Comparison of ENCODE assay signal across 8 mouse cellular contexts in genomic region chr19:58978401-58979171, GRCm38 (mm10). TPM values are rescaled to one million over a fixed set of nuclear protein-coding genes. Genes with fewer than 3 reads are reported as not detected.
DNase-seq lines count a peak whose midpoint lies in the region; ATAC-seq and TF ChIP-seq lines count a peak whose summit lies in the region.

No protein-coding gene starts in this region.

- in situ Hi-C loops in Patski (cut with MboI; ENCODE audit: low pct_unique_long_range_greater_than_20kb), result no loop called here

- H3K27ac ChIP-seq in forebrain, embryonic 14.5 days (ENCODE audit: low read depth, low read length), result no peak overlapping the region

- 28% methylated on average over 11 of the region's 11 CpGs for WGBS in forebrain, embryonic 14.5 days

- no peak overlapping the region for H3K4me3 ChIP-seq in forebrain, embryonic 14.5 days (ENCODE audit: low read depth, low read length)

- peaks cover 22% of the 10 kb centered on the region for H3K4me1 ChIP-seq in forebrain, embryonic 14.5 days (ENCODE audit: control insufficient read depth, insufficient read depth, low read length)

- DNase-seq in heart, adult 11 months, result peak; percentile 90
- no peak for DNase-seq in heart, postnatal 4 days
- DNase-seq in Patski (ENCODE audit: low read depth, low spot score), result peak; percentile 12
- DNase-seq in forebrain, embryonic 14.5 days (ENCODE audit: low spot score), result peak; percentile 44
- DNase-seq in layer of hippocampus, adult 18-20 months (ENCODE audit: low spot score in 2 of 2), result peak; percentile 43 to 70
- no peak for DNase-seq in thymus, adult 18-20 months
- DNase-seq in lung, postnatal 36 days, result no peak

- CTCF ChIA-PET in Patski (lab: Charles Lee), result interaction anchor here (1.1 kb wide), 1 partner anchor 35 kb away, joined by 4 read pairs; the partner anchor contains the start of genes Eno4 and Hspa12a

- H3K9ac ChIP-seq in forebrain, embryonic 14.5 days (ENCODE audit: low read length), result no peak overlapping the region

- H3K27me3 ChIP-seq in Patski, result no peaks in the 10 kb centered on the region
- H3K27me3 ChIP-seq in forebrain, embryonic 14.5 days (replicated peaks; ENCODE audit: control insufficient read depth, insufficient read depth, low read length), result 0 out of 2 replicates have a peak, but pooled peaks cover 9% of the 10 kb centered on the region

- POLR2A ChIA-PET in Patski (lab: Charles Lee), result no interaction called here

- no peak for TF ChIP-seq CTCF in Patski (IDR thresholded peaks at IDR 0.05)

- no peaks in the 10 kb centered on the region for H3K9me3 ChIP-seq in forebrain, embryonic 14.5 days (replicated peaks; ENCODE audit: control insufficient read depth, low read length)

- peak; percentile 82 for ATAC-seq in Patski
- peak; percentile 37; the same call in 1 of the 2 replicates for ATAC-seq in forebrain, embryonic 14.5 days
- peak; percentile 85; the same call in 1 of the 2 replicates for ATAC-seq in megakaryocyte-erythroid progenitor cell, adult 5-6 weeks (replicated peaks; ENCODE audit: low FRiP score, low TSS enrichment, poor library complexity, severe bottlenecking)

- H3K4me2 ChIP-seq in forebrain, embryonic 14.5 days (ENCODE audit: low read length), result no peak overlapping the region

- H3K36me3 ChIP-seq in forebrain, embryonic 14.5 days (ENCODE audit: control insufficient read depth, insufficient read depth, low read length), result 0 out of 2 replicates have a peak, but pooled peaks cover 7% of the 10 kb centered on the region

RNA-seq across cellular contexts. Expression of gene Hspa12a, which starts 35.1 kb away (rescaled TPM):
- 10 to 100 TPM; 27.1 to 31.3 TPM for total RNA-seq in heart, postnatal 4 days (2021)
- polyA plus RNA-seq in Patski (2021), result 1.1 TPM
- polyA plus RNA-seq in forebrain, embryonic 14.5 days (2014; fragmentation: Nextera tagmentation; extraction: Ambion mirVana), result 21.8 and 33.0 TPM in 2 replicates
- 100 to 1,000 TPM; 238 to 250 TPM for total RNA-seq in layer of hippocampus, adult 18-20 months (2021)
- not detected in 2 replicates for total RNA-seq in megakaryocyte-erythroid progenitor cell, adult 5-6 weeks (2014; fragmentation: Nextera tagmentation)
- 0.19 TPM in 1 of 2 replicates, not detected in the other for total RNA-seq in megakaryocyte-erythroid progenitor cell, adult 5-6 weeks (2017)

RNA-seq across cellular contexts. Expression of gene Eno4, which starts 35.4 kb away (rescaled TPM):
- not detected for total RNA-seq in heart, postnatal 4 days (2021)
- polyA plus RNA-seq in Patski (2021), result 0.92 TPM
- polyA plus RNA-seq in forebrain, embryonic 14.5 days (2014; fragmentation: Nextera tagmentation; extraction: Ambion mirVana), result 1.1 and 1.6 TPM in 2 replicates
- total RNA-seq in layer of hippocampus, adult 18-20 months (2021), result 1 to 10 TPM; 1.3 to 1.5 TPM
- not detected in 2 replicates for total RNA-seq in megakaryocyte-erythroid progenitor cell, adult 5-6 weeks (2014; fragmentation: Nextera tagmentation)
- total RNA-seq in megakaryocyte-erythroid progenitor cell, adult 5-6 weeks (2017), result not detected in 2 replicates

Comparison
In these comparisons a context has a peak if more than half of its experiments do, and no peak if none do; other contexts are left out.
1. DNase-seq: peak in heart, adult 11 months (single experiment), Patski (single experiment), forebrain, embryonic 14.5 days (single experiment) and layer of hippocampus, adult 18-20 months (2 of 2); none in heart, postnatal 4 days (single experiment), thymus, adult 18-20 months (0 of 2) and lung, postnatal 36 days (single experiment).
2. RNA of gene Hspa12a, which starts 35.1 kb away (total RNA-seq): 238 to 250 TPM in layer of hippocampus, adult 18-20 months and 27.1 to 31.3 TPM in heart, postnatal 4 days; 0.19 TPM in megakaryocyte-erythroid progenitor cell, adult 5-6 weeks; every median in the first group is over 10 times any median in the second.
3. Peak in every context shown above with its lines, with median percentiles within 50 percentile points of each other: ATAC-seq.